Mouse (Mus musculus) brain, embryonic 14.5 days (tissue): ENCODE measurements at regions not wholly inside any gene's neighbourhood (a gene's known extent, or its start where the extent isn't known, plus 50 kb on each side); places are given as distances from the start of the nearest gene placed in this dataset.

ENCODE experiments used
- CTCF ChIP-seq: fragments of 200-500 bp; IDR thresholded peaks from 2 replicates; pipeline ENCODE4 v1.5.1; 2012; ENCODE audit warnings: inconsistent platforms, mild to moderate bottlenecking, moderate library complexity, borderline replicate concordance; ENCODE audit not compliant: insufficient read depth, insufficient read length; ENCODE audit errors: extremely low read depth
- POLR2A ChIP-seq: fragments of 200-500 bp; IDR thresholded peaks from 2 replicates; pipeline ENCODE4 v1.6.1; 2012; ENCODE audit warnings: mild to moderate bottlenecking, inconsistent platforms, borderline replicate concordance; ENCODE audit not compliant: poor library complexity, insufficient read depth, insufficient read length, severe bottlenecking; ENCODE audit errors: extremely low read depth

DNA sequence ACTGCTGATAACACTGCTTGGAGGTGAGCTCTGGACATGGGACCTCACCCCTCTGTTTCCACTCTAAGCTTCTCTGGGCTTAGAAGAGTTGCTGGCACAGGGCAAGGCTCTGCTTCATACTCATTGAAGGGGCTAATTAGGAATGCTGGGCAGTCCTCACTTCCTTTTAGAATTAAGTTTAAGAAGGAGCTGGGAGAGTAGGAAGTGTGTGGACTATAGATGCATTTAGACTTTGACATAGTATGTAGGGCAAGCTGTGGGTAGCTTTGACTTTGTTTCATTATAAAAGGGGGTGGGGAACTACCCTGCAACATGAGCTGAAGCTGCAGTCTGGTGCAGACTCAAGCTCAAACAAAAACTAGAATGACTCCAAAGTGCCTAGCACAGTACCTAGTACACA is 378.5 kb downstream of the Sox11 start:
- no peak for TF ChIP-seq CTCF
- TF ChIP-seq POLR2A = no peak
